Mouse (Mus musculus) stomach, postnatal 0 days (tissue): ENCODE data around the gene Abat. TPM values are rescaled to one million over a fixed set of nuclear protein-coding genes. Genes with fewer than 3 reads are reported as not detected.

ENCODE experiments used
- ATAC-seq: fragments of 200-750 bp; cut with Nextera tagmentation; 2 replicates; pipeline ENCODE4 v1.8.0; 2017; ENCODE audit not compliant: low FRiP score, low TSS enrichment
- DNase-seq: peaks from one replicate; pipeline ENCODE4 v3.0.0-alpha.2; 2016; ENCODE audit warnings: low spot score
- H3K27ac ChIP-seq: fragments of 300-500 bp; sonication (generic); replicated peaks from 2 replicates; pipeline ENCODE4 v1.5.1; 2014; ENCODE audit warnings: mild to moderate bottlenecking, control low read depth
- H3K27me3 ChIP-seq: fragments of 300-500 bp; sonication (generic); 2 replicates; pipeline ENCODE4 v1.6.1; 2014; ENCODE audit warnings: low read length; ENCODE audit not compliant: control insufficient read depth, insufficient read depth
- H3K36me3 ChIP-seq: fragments of 300-500 bp; sonication (generic); 2 replicates; pipeline ENCODE4 v1.6.1; 2014; ENCODE audit warnings: low read length, mixed read lengths; ENCODE audit not compliant: control insufficient read depth, insufficient read depth
- H3K4me1 ChIP-seq: fragments of 300-500 bp; sonication (generic); replicated peaks from 2 replicates; pipeline ENCODE4 v1.6.1; 2014; ENCODE audit warnings: antibody characterized with exemption; ENCODE audit not compliant: control insufficient read depth, insufficient read depth
- H3K4me2 ChIP-seq: fragments of 300-500 bp; sonication (generic); replicated peaks from 2 replicates; pipeline ENCODE4 v1.6.1; 2014; ENCODE audit warnings: low read depth, mild to moderate bottlenecking, control low read depth, moderate library complexity
- H3K4me3 ChIP-seq: fragments of 300-500 bp; sonication (generic); 2 replicates; pipeline ENCODE4 v1.5.1; 2014; ENCODE audit warnings: low read depth, low read length, control low read depth
- H3K9ac ChIP-seq: fragments of 300-500 bp; sonication (generic); 2 replicates; pipeline ENCODE4 v1.6.1; 2014; ENCODE audit warnings: mild to moderate bottlenecking, low read length, control low read depth, mixed read lengths
- H3K9me3 ChIP-seq: fragments of 300-500 bp; sonication (generic); 2 replicates; pipeline ENCODE4 v1.6.1; 2016; ENCODE audit warnings: low read length; ENCODE audit not compliant: control insufficient read depth
- CTCF ChIP-seq: IDR thresholded peaks from 2 replicates; pipeline ENCODE4 v1.5.1; 2016; ENCODE audit warnings: antibody characterized with exemption, low read depth, mild to moderate bottlenecking, moderate library complexity
- EP300 ChIP-seq: optimal IDR thresholded peaks from 2 replicates; pipeline ENCODE3; 2016; ENCODE audit warnings: antibody characterized with exemption
- WGBS: fragments of 180-500 bp; shearing (Covaris S2); extraction: QIAGEN DNeasy Blood & Tissue Kit; methylation state at CpG from one replicate; pipeline ENCODE4 v1.1.7; 2014; 5-methylcytosine and 5-hydroxymethylcytosine counted together
- polyA plus RNA-seq: library from polyadenylated mRNA; unstranded; fragments of >200 nt; fragmentation: Nextera tagmentation; extraction: Ambion mirVana; gene quantifications from 2 replicates; pipeline ENCODE4 v1.2.1, GENCODE M21; 2015

Gene Abat
- polyA plus RNA-seq, 1 experiment from 2014 or later: 4.1 TPM

DNA sequence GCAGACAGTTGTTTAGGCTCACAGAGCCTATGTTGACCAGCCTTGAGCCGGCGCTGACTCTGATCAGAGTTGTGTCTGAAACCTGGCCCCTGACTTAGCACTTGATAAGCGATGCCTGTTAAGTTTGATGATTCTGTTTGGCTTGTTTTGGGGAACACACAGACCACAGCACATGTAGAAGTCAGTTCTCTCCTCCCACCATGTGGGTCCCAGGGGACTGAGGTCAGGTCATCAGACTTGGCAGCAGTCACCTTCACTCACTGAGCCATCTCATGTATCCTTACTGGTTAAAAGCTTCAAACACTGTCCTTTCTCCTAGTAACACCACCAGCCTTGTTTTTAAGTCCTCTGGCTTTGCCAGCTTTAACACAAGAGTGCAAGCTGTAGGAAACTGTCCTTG, 136.8 kb downstream of the Abat start:
- Histone ChIP-seq H3K27me3 (no peaks in the 10 kb centered on the region), H3K9ac (no peak overlapping the region), H3K4me2 (no peak overlapping the region), H3K4me1 (no peaks in the 10 kb centered on the region), H3K9me3 (no peaks in the 10 kb centered on the region), H3K36me3 (peaks cover 26% of the 10 kb centered on the region), H3K4me3 (no peak overlapping the region), H3K27ac (no peak overlapping the region)
- 94% methylated on average over 3 of the region's 3 CpGs for WGBS
- no peak for DNase-seq
- TF ChIP-seq CTCF: no peak
- TF ChIP-seq EP300: no peak
- no peak for ATAC-seq

DNA sequence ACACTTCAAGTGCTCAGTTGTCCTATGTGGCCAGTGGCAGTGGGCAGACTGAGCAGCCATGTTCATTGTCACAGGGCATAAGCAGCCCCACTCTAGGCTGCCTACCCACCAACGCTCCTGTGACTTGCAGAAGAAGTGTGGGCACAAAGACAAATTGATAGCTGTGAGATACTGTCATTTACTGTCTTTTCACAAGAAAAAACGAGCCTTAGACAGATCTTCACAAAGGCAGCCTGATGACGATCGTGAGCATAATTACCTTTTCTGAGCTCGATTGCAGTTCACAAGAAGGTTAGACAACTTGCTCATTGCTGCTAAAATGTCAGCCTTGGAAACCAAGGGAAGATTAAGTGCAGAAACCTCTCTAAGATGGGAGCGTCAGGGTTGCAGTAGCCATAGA, 141.9 kb downstream of the Abat start:
- 84% methylated on average over 6 of the region's 6 CpGs for WGBS
- H3K27me3 ChIP-seq: no peaks in the 10 kb centered on the region
- H3K4me2 ChIP-seq: no peak overlapping the region
- TF ChIP-seq EP300 (no peak), CTCF (no peak)
- H3K4me1 ChIP-seq: no peaks in the 10 kb centered on the region
- DNase-seq: no peak
- ATAC-seq: no peak
- no peak overlapping the region for H3K9ac ChIP-seq
- no peak overlapping the region for H3K27ac ChIP-seq
- peaks cover 22% of the 10 kb centered on the region for H3K36me3 ChIP-seq
- H3K9me3 ChIP-seq: no peaks in the 10 kb centered on the region
- no peak overlapping the region for H3K4me3 ChIP-seq

DNA sequence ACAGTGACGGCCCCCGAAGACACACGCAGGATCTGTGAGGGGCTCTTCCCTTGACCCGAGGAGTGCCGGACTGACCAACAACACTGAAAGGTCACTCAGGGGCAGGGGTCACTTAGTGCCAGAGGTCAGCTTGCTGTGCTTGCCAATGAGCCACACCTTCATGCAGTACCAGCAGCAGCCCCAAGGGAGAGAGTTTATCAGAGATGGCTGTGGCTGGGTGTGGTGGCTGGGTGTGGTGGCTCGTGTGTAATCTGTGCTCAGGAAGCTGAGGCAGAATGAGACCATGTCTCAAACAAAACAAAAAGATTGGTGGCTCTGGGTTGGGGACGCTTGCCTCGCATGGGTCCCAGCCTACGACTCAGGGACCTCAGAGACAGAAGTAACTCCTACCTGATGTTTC, 142.4 kb downstream of the Abat start:
- WGBS: 76% methylated on average over 9 of the region's 9 CpGs
- H3K4me1 ChIP-seq: no peaks in the 10 kb centered on the region
- DNase-seq (peak; percentile 61), ATAC-seq (peak; percentile 67)
- TF ChIP-seq CTCF: peak; percentile 33; the same call in 1 of the 2 replicates
- TF ChIP-seq EP300: no peak
- peaks cover 22% of the 10 kb centered on the region for H3K36me3 ChIP-seq
- H3K27ac ChIP-seq: no peak overlapping the region
- H3K27me3 ChIP-seq: no peaks in the 10 kb centered on the region
- no peaks in the 10 kb centered on the region for H3K9me3 ChIP-seq
- H3K4me3 ChIP-seq: no peak overlapping the region
- no peak overlapping the region for H3K9ac ChIP-seq
- no peak overlapping the region for H3K4me2 ChIP-seq

DNA sequence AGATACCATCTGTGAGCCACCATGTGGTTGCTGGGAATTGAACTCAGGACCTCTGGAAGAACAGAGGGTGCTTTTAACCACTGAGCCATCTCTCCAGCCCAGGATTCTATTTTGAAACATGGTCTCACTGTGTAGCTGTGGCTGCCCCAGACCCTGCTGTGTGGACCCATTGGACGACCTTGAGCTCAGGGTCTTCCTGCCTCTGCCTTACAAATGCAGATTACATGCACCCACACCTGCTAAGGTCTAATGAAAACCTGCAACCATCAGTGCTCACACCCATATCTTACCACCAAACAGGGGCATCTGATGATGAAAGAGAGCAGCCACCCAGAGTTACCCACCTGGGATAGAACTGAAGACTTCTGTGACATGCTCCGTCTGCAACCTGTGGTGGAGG, 143.0 kb downstream of the Abat start:
- Histone ChIP-seq H3K4me1 (no peaks in the 10 kb centered on the region), H3K9ac (no peak overlapping the region), H3K4me2 (no peak overlapping the region), H3K36me3 (peaks cover 22% of the 10 kb centered on the region), H3K27me3 (no peaks in the 10 kb centered on the region), H3K27ac (no peak overlapping the region), H3K9me3 (no peaks in the 10 kb centered on the region), H3K4me3 (no peak overlapping the region)
- 83% methylated on average over 2 of the region's 2 CpGs for WGBS
- ATAC-seq (no peak), DNase-seq (no peak)
- TF ChIP-seq CTCF (no peak), EP300 (no peak)

DNA sequence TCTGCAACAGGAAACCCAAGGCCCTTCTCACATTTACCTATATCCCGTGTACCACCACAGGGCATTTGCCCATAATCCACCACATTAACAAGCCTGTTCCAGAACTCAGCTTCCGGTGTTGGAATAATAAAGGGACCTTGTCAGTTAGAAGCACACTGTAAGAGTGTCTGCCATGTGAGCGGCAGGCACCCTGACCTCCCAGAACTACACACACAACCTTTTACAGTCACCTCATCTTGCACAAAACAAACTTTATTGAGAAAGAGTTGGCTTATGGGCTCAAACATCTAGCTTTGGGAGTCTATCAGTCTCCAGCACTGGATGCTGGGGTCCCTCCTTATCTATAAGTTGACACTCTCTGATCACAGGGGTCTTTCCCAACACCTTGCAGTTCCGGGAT, 145.1 kb downstream of the Abat start:
- no peaks in the 10 kb centered on the region for H3K4me1 ChIP-seq
- H3K36me3 ChIP-seq: peaks cover 17% of the 10 kb centered on the region
- WGBS: 79% methylated on average over 4 of the region's 4 CpGs
- H3K4me2 ChIP-seq: no peak overlapping the region
- DNase-seq: no peak
- H3K27me3 ChIP-seq: no peaks in the 10 kb centered on the region
- H3K27ac ChIP-seq: no peak overlapping the region
- H3K9me3 ChIP-seq: no peaks in the 10 kb centered on the region
- ATAC-seq: no peak
- no peak overlapping the region for H3K4me3 ChIP-seq
- TF ChIP-seq CTCF: no peak
- TF ChIP-seq EP300: no peak
- H3K9ac ChIP-seq: no peak overlapping the region

DNA sequence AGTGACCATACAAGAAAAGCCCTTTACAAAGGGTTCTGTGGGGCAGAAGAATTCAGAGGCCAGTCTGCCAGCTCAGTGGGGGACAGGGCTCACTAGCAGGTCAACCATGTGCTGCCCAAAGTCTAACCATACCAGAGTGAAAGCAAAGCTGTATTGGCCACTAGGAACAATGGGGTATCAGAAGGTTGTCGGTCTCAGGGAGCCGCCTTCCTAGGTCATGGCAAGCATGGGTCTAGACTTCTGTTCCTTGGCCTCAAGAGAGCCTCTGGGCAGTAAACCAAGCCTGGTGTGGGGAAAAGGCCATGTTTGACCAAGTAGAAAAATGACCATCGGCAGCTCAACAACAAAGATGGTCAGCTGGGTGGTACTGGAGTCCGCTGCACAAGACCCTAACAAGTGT, 145.5 kb downstream of the Abat start:
- Histone ChIP-seq H3K27me3 (no peaks in the 10 kb centered on the region), H3K9me3 (no peaks in the 10 kb centered on the region), H3K27ac (no peak overlapping the region), H3K4me2 (no peak overlapping the region), H3K9ac (no peak overlapping the region), H3K4me1 (no peaks in the 10 kb centered on the region), H3K4me3 (no peak overlapping the region), H3K36me3 (peaks cover 17% of the 10 kb centered on the region)
- no peak for ATAC-seq
- 92% methylated on average over 4 of the region's 4 CpGs for WGBS
- no peak for DNase-seq
- TF ChIP-seq EP300 (no peak), CTCF (no peak)
